Mouse (Mus musculus) cerebellum, adult (tissue): ENCODE data around the gene Dhh.

ENCODE experiments used
- ATAC-seq: cut with Nextera tagmentation; 2 replicates; pipeline ENCODE4 v1.9.2; 2017; ENCODE audit warnings: mild to moderate bottlenecking, moderate library complexity, mixed read lengths; ENCODE audit not compliant: insufficient number of reproducible peaks, low FRiP score, low TSS enrichment

Gene Dhh

GRCm38 (mm10) chr15:98917538-98918498 is 19.5 kb upstream of the Dhh start, which contains the start of gene Lmbr1l:
TSS of gene Lmbr1l (minus strand) at chr15:98918231.
- ATAC-seq = peak; percentile 99

GRCm38 (mm10) chr15:98917091-98917490 is 18.8 kb upstream of the Dhh start:
- ATAC-seq = no peak

- ATAC-seq = no peak
Measured at GRCm38 (mm10) chr15:98916016-98916415, 17.7 kb upstream of the Dhh start.

- ATAC-seq = no peak
Measured at GRCm38 (mm10) chr15:98914903-98915302, 16.6 kb upstream of the Dhh start.

- ATAC-seq = no peak
Measured at GRCm38 (mm10) chr15:98904692-98905091, 6.4 kb upstream of the Dhh start.

- no peak for ATAC-seq
Measured at GRCm38 (mm10) chr15:98902600-98902999, 4.3 kb upstream of the Dhh start.

- no peak for ATAC-seq
Measured at GRCm38 (mm10) chr15:98901530-98901929, 3.2 kb upstream of the Dhh start.

- no peak for ATAC-seq
Measured at GRCm38 (mm10) chr15:98897495-98897894, 845 bp downstream of the Dhh start.

- ATAC-seq = no peak
Measured at GRCm38 (mm10) chr15:98895635-98896589, 2.4 kb downstream of the Dhh start.

GRCm38 (mm10) chr15:98894746-98895634 is 3.4 kb downstream of the Dhh start:
- ATAC-seq = no peak

GRCm38 (mm10) chr15:98893940-98894745 is 4.2 kb downstream of the Dhh start, which contains the start of gene Rhebl1:
TSS of gene Rhebl1 (minus strand) at chr15:98894540.
- ATAC-seq = no peak; the same call in 1 of the 2 replicates

- no peak for ATAC-seq
Measured at GRCm38 (mm10) chr15:98893036-98893435, 5.3 kb downstream of the Dhh start.

GRCm38 (mm10) chr15:98891907-98892606 is 6.3 kb downstream of the Dhh start:
- peak; percentile 70; the same call in 1 of the 2 replicates for ATAC-seq

GRCm38 (mm10) chr15:98891198-98891742 is 7.1 kb downstream of the Dhh start:
- ATAC-seq = no peak

- ATAC-seq = no peak
Measured at GRCm38 (mm10) chr15:98887526-98887925, 10.8 kb downstream of the Dhh start.

- ATAC-seq = no peak
Measured at GRCm38 (mm10) chr15:98886667-98887387, 11.5 kb downstream of the Dhh start.

- ATAC-seq = no peak
Measured at GRCm38 (mm10) chr15:98884106-98884505, 14.2 kb downstream of the Dhh start.
